Mouse (Mus musculus) T-helper 2 cell (primary cell): ENCODE measurements around the gene Ttc7b.

ENCODE experiments used
- in situ Hi-C: fragments of 300-600 bp; cut with MboI, MseI; formaldehyde crosslinking; loops from one replicate; pipeline ENCODE4 v1.15.1; 2025; ENCODE audit warnings: high pct_unique_total_duplicates

Gene Ttc7b

DNA sequence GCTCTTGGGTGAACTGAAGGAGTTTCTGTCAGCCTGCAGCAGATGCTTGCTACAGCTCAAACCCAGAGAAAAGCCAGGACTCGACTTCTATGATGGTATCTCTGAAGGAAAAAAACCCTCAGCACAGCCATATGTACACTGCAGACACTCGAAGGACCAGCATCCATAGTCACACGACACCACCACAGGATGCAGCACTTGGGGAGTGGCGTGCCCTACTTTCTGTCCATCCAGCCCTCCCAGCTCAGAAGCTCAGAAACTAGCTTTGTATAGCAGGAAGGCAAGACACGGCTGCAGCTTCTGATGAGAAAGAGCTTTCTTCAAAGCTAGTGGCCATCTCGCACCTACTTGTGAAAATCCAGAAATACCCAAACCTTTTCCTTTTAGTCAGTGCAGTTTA is 104.8 kb downstream of the Ttc7b start:
- in situ Hi-C loops, result no loop called here

DNA sequence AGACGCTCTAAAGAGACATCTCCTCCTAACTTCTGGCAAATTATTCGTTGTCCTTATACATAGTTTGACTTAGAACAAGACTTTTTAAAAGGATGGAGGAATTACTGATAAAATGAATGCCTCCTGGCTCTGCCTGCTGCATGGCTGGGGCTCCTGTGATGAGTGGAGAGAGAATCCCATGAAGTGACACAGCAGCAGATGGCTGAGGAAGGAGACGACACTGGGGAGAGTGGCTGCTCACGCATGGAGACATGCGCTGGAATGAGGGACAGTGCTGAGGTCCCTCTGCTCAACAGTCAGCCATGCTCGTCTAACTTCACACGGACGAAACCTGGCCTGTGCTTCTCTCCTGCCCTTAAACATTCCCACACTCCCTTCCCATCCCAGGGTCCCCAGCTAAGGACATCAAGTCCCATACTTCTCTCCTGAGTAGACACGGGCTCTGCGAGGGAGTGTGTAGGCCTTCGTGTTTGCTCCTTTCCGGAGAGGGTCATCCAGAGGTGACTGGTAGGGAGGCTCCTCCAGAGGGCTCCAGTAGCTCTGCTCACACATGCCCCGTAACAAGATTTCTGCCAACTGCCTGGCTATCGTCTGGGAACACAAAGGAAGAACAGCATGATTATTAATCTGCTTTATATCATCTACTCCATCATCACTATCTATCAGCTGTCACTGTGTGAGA is 105.8 kb downstream of the Ttc7b start:
- in situ Hi-C loops, result no loop called here

DNA sequence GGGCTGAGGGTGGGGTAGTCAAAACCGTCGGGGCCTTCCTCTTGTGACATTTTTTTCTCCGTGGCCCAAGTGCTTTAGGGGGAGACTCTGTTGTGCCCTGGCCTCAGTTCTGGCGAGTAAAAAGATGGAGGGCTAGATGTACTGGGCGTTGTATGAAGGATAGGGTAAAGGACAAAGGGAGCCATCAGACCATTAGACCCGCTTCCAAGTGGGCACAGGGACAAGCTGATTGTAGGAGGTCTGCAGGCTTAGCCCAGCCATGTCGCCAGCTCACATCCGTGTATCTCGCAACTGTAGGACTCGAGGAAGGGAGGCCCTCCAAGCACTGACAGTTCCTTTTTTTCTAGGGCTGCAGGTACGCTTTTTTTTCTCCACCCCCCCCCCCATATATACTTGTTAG is 111.9 kb downstream of the Ttc7b start:
- in situ Hi-C loops, result no loop called here

DNA sequence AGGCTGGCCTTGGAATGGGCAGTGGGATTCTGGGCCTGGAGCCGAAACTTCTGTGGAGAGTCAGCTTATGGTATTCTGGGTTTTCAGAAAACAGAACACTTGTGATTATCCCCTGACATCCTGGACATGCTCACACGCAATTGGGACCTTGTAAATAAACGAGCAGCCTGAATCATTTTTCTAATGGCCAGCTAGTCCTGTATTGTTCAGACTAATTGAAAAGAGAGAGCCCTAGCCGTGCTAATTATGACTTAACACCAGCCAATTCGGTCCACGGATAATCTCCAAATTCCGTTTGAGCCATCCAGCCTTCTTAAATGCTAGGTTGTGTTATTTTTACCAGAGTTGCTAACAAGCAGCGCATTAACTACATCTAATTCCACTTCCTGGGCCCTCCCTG is 112.5 kb downstream of the Ttc7b start:
- in situ Hi-C loops, result no loop called here

DNA sequence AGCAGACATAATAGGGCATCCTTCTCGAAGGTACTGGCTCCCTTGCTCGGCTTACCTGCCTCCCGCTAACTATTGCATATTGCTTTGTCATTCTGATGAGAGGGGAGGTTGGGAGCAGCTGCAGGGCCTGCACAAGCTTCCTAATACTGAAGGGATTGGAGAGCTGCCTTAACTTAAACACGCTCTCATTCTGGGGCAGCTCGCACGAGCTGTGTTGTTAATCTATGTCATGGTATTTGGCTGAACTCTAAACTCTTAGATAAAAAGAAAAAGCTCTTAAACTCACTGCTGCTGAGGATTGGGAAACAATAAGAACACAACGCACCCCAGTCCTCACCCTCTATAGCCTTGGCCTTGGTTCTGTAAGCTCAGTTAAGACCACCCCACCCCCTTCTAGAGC is 113.3 kb downstream of the Ttc7b start:
- in situ Hi-C loops, result no loop called here

DNA sequence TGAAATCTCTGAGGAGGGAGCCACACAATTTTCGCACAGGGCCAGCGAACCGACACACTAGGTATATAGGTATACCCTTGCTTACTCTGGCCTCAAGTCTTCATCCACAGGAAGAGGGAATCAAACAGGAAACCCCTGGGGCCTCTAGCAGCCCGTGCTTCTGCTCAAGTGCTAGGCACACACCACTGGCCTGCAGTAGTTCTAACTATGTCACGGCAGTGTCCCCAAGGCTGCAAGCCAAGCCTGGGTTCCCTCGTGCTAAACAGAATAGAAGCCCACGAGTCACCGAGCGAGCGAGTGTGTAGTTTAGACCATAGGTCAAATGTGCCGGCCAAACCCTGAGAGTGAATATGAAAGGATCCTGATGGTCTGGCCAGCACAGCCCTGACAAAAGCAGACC is 114.5 kb downstream of the Ttc7b start:
- in situ Hi-C loops, result no loop called here

DNA sequence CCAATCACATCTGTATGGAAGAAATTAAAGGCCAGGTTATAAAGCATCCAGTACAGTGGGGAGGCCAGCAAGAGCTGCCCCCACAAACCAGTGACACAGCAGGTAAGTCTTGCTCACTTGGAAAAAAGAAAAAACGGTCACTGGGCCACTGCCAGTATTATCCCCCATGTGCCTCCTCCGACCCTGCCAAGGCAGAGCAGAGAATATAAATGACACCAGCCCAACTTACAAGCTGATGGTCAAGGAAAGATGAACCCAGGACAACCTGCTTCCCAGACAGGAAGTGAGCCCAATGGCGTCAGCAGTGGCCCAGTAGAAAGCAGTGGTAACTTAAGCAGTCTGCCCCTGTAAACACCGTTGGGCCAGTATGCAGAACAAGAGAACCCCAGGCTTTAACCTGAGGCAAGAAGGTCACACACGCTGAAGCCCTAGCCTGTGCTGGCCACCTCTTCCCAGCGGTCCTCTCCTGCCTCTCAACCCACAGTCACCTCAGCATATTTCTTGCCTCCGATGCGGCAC is 115.1 kb downstream of the Ttc7b start:
- in situ Hi-C loops, result no loop called here

DNA sequence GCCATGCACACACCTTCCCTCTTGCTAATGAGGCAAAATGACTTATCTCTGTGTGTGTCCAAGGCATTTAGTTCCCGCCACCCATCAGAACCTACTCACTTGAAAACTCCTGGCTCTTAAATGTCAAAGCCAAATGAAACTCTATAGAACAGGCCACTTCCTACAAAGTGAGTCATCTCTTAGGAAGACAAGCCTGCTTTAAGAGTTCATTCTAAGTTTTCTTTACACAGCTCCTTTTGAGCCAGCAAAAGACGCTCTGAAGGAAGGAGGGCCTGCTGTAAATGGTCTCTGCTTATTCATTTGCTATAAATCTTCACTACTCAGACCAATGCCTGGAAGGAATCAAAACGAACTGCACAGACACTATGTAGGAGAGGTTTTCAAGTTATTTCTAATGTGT is 116.2 kb downstream of the Ttc7b start:
- in situ Hi-C loops, result no loop called here

DNA sequence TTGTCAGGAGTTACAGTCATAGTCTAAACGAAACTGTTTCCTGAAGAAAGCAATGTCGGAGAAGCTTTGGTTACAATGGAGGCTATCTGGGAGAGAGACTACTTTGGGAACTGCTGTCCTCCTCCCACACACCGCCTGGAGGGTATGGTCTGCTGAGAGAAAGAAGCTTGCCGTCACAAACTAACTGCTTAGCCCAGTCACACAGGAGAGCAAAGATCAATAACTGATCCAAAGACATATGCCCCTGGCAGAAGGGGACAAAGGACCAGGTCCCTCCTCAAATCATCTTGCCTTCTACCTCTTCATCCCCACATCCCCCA is 117.7 kb downstream of the Ttc7b start:
- in situ Hi-C loops, result no loop called here

DNA sequence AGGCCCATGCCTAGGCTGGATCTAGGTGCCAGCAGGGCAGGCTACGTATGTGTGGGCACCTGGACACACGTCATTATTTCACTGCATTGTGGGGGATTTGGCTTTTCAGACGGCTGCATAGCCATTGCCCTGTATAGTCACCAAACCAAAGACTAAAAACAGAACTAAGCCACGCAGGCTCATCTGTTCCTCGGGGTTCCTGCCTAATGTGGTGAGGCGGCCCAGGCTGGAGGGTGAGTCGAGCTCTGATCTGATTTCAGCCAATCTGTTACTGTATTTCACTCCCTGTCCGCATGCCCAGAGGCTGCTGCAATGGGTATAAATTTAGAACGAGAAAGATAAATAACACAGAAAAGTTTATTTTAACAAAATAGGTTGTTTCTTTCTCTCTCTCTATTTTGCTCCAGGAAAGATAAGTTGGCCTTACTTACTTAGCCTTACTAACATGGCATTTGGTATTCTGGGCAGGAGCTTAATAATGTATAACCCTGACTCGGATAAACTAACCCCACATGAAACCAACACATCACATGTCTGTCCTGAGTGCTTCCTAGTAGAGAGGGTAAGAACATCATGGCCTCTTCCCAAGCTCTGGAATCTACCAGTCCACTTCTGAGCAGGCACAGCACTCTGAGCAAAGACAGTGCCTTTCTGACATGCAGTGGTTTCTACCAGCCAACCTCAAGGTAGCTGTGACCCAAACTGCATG is 118.2 kb downstream of the Ttc7b start:
- in situ Hi-C loops, result no loop called here

DNA sequence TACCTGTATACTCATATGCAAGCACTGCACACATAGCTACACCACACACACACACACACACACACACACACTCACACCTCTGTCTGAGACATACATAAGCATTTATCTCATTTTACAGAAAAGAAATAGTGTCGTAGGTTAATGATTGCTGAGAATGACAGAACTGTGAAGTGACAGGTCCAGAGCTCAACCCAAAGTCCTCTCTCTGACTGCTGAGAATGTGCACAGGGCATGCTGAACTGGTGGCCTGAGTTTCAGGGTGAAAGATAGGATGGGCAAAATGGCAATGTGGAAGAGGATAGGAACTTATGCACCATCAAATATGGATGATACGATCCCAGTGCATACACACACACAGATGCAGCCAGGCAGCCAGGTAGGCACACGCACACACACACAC is 120.5 kb downstream of the Ttc7b start:
- in situ Hi-C loops, result no loop called here

DNA sequence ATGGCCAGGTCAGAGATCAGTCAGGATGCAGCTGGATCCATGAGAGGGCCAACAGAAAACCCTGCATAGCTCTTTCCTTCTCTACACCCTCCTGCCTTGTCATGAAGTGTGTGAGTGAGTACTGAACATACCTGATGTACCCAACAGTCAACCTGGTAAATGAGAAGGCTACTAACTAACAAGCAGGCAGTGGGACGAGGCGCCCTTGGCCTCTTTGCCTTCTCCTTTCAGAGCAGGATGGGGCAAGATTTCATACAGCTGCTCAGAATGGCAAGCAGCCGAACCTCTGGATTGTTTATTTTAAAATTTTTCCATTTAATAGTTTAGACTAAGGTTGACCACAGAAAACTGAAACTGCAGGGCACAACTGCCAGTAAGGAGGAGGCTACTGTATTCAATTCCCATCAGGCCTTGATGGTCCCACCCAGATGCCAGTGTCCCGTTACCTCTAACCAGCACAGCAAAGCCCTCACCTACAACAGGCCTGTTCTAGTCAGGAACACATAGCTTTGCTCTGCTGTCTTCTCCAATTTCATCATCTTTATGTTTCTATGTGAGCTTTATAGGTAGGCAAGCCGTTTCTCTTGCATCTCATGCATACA is 121.4 kb downstream of the Ttc7b start:
- in situ Hi-C loops, result no loop called here

DNA sequence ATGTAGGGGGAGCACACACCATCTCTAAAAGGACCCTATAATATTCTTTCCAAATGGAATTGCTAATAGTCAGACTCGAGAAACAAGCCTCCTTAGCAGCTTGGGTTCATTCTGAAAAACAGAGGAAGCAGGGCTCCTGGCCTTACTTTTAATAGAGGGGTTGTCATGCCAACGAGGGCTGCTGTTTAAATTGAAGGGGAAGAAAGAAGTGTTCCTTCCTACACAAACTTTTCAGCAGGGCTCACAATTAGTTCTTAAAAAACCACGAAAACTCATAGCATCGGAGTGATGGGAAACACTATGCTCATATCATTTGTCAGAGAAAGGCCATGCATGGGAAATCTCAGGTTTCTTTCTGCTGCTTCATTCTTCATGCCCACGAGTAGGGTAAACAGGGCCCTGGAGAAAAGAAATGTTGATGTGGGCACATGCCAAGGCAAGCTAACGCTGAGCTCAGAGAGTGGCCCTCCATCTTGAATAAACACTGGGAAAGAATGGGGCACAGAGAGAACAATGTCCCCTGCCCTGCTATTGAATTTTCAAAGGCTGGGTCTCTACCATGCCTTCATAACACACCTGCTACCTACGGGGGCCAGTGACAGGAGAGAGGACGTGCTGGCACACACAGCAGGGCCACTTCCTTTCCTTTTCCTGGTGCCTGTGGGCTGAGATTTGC is 122.2 kb downstream of the Ttc7b start:
- in situ Hi-C loops, result no loop called here

DNA sequence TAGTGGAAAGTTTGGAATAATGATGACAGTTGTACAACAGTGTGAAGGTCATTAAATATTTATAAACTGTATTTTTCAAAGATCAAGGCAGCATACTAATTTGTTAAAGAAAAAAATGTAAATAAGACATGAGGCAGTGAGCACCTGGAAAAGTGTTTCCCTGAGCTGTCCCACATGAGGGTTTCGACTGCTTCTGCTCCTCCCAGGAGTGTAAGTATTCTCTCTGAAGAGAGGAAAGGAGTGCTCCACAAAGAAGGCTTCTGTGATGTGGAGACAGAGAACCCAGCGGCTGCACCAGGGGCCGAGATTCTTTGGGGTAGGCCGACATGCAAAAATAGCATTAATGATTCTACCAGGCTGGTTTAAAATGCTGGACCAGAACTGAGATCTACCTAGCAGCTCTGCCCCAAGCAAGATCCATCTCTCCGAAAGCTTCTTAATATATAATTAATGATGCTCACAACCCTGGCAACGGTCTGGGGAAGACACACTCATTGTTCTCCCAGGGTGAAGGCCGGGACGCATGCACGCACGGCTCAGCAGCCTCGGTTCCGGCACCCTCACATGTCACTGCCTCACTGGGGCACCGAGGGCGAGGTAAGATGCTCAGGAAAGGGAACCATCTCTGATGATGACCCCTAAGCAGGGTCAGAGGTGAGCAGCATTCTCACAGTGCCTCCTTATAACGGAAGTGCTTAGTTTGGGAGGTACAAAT is 123.0 kb downstream of the Ttc7b start:
- in situ Hi-C loops, result no loop called here

DNA sequence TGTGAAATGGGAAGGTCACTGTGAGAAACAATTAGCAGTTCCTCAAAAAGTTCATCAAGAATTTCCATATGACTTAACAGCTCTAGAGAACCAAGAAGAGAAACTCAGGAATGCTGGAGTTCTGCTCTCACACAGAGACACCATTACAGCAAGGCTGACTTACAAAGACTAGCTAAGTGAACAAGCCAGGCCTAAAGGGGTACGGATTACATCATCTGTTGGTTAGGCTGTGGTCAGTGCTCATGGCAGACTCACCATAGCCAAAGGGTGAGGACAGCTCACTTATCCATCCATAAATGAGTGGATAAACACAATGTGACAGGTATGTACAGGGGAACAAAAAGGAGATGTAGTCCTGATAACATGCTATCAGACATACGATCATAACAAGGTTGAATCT is 123.8 kb downstream of the Ttc7b start:
- in situ Hi-C loops, result no loop called here

DNA sequence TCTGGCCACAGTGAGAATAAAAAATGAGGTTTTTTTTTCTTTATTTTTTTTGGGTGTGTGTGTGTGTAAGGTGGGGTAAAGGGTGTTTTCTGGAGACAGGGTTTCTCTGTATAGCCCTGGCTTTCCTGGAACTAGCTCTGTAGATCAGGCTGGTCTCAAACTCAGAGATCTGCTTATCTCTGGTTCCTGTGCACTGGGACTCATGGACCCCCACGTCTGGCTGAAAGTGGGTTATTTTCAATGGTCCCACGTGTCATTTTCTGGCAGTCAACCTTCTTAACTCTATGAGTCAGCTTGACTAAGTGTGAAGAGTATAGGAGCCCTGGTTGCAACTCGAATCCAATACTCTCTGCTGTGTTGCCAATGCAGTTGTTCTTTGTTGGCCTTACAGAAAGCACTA is 127.1 kb downstream of the Ttc7b start:
- in situ Hi-C loops, result no loop called here

DNA sequence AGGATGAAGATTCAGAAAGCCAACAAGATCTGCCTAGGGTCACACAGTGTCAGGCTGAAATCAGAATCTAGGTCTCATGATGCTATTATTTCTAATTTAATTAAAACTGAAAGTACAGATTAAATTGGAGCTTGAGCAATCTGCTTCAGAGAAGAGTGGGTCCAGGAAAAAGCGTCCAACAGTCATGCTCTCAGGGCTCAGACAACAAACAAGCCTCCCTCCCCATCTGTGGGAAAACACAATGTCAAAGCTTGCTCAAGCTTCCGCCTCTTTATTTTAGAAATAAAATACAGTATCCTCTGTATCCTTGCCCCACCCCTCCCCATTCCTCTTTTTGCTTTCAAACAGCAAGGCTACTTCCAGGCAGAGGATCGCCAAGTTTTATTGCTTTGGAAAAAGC is 127.5 kb downstream of the Ttc7b start:
- in situ Hi-C loops, result no loop called here

DNA sequence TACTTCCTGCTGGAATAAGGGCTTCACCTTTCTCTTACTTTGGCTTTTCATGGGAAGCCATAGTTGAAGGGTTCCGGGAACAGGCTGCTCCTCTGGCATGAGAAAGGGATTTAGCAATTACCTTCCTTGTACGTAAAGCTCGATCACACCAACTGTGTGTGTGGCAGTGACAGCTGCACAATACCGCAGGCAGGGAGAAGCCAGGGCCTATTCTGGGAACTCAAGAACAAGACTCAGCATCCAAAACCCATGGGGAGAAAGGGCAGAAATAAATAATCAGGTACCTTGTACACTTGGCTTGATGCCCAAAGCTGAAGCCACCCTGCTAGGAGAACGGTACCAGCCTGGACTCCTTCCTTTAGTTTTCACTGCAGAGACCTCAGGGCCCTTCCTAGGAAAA is 128.2 kb downstream of the Ttc7b start:
- in situ Hi-C loops, result no loop called here

DNA sequence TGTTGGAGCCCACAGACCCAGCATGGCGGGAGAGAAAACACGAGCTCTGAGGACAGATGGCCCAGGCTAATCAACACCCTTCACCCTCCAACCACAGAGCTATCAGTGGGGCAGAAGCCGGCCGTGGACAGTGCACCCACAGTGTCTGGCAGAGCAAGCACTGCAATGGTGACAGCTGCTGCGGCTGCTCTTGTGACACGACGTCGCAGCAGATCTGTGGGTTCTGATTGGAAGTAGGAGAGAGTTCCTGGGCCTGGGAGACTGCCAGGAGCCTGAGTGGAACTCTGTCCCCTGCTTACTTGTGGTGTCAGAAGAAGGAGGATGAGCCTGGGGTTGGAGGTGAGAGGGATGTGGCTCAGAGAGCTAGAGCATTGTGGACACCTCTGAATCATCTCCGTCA is 128.7 kb downstream of the Ttc7b start:
- in situ Hi-C loops, result no loop called here

DNA sequence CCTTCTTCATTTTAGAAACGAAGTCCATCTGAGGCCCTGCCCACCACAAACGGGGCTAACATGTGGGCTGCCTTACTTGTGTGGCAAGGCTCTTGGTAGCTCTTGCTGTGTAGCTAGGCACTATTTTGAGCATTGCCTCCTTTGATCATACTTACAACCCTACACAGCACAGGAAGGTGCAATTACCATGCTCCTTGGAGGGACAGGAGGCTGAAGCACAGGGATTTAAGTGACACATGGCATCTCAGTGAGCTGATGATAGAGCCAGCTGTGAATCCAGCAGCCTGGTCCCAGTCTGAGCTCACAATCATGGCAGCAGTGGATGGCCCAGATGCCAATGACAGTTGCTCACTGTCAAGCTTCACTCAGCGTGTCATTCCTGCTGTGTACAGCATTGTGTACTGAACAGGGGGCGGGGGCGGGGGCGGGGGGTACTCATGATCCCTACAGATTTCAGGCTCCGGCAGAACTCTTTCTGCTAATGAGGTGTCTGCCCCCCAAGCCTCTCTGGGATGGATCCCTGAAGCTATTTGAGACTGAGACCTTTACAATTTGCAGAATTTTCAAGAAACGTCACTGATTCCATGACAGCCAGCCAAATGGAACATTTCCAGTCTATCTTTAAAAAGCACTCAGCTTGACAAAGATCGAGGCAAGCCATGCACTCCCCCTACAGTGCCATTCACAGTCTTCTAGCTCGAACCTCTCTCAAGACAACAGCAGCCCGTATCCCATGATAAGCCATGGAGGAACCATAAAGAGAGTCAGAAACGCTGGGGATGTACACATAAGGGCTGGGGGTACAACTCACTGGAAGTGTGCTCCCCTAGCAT is 130.5 kb downstream of the Ttc7b start:
- in situ Hi-C loops, result loop anchor here (5.0 kb wide), 1 partner anchor 53 kb away; no protein-coding TSS in a partner anchor

DNA sequence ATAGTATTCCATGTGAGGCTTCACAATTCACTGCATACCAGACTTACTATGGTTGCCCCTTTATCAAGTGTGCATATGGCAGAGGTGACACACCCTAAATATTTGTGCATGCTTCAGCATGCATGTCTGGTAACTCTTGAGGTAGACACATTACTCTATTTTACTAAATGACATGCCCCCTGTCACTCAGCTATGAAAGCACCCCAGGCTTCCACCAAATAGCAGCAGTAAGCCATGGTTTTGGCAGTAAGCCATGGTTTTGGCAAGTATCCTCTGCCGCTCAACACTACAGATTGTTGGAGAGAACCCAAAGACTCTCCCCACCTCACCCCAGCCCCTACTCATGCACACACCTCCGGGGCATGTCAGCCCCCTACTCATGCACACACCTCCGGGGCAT is 134.4 kb downstream of the Ttc7b start:
- in situ Hi-C loops, result loop anchor here (5.0 kb wide), 1 partner anchor 49 kb away; no protein-coding TSS in a partner anchor
